Mouse (Mus musculus): ENCODE measurements around the gene Grk2.
A peak's percentile ranks its signal among the peaks of the same experiment; 100 is the strongest.

The Grk2 gene

GRCm38 (mm10) chr19:4306190-4306577 lies at the start of gene Grk2:
Gene Grk2 (minus strand): TSS chr19:4306222.
- peak; percentile 86 for DNase-seq

- DNase-seq: no peak
Measured at GRCm38 (mm10) chr19:4349455-4349854, 43.4 kb upstream of the Grk2 start.

GRCm38 (mm10) chr19:4346479-4346878 lies 40.5 kb upstream of the Grk2 start:
- no peak for DNase-seq

- DNase-seq: peak; percentile 49
Measured at GRCm38 (mm10) chr19:4338162-4338561, 32.1 kb upstream of the Grk2 start.

GRCm38 (mm10) chr19:4333791-4334190 lies 27.8 kb upstream of the Grk2 start:
- DNase-seq: peak; percentile 92

- DNase-seq: no peak
Measured at GRCm38 (mm10) chr19:4333100-4333775, 27.2 kb upstream of the Grk2 start.

GRCm38 (mm10) chr19:4332653-4333052 lies 26.6 kb upstream of the Grk2 start:
- DNase-seq: no peak

- no peak for DNase-seq
Measured at GRCm38 (mm10) chr19:4331273-4331672, 25.3 kb upstream of the Grk2 start.

- no peak for DNase-seq
Measured at GRCm38 (mm10) chr19:4330603-4331002, 24.6 kb upstream of the Grk2 start.

GRCm38 (mm10) chr19:4328737-4329304 lies 22.8 kb upstream of the Grk2 start:
- no peak for DNase-seq

- DNase-seq: no peak
Measured at GRCm38 (mm10) chr19:4326881-4327280, 20.9 kb upstream of the Grk2 start.

- DNase-seq: no peak
Measured at GRCm38 (mm10) chr19:4326106-4326505, 20.1 kb upstream of the Grk2 start.

GRCm38 (mm10) chr19:4322134-4322533 lies 16.1 kb upstream of the Grk2 start:
- no peak for DNase-seq

- DNase-seq: no peak
Measured at GRCm38 (mm10) chr19:4321622-4322021, 15.6 kb upstream of the Grk2 start.

GRCm38 (mm10) chr19:4319272-4319671 lies 13.2 kb upstream of the Grk2 start:
- no peak for DNase-seq

GRCm38 (mm10) chr19:4317181-4317580 lies 11.2 kb upstream of the Grk2 start:
- no peak for DNase-seq

GRCm38 (mm10) chr19:4315223-4315944 lies 9.4 kb upstream of the Grk2 start:
- peak; percentile 87 for DNase-seq

GRCm38 (mm10) chr19:4309776-4310185 lies 3.8 kb upstream of the Grk2 start:
- DNase-seq: peak; percentile 62

GRCm38 (mm10) chr19:4309302-4309701 lies 3.3 kb upstream of the Grk2 start:
- DNase-seq: no peak

GRCm38 (mm10) chr19:4305491-4306189 lies 382 bp downstream of the Grk2 start:
- peak; percentile 61 for DNase-seq

- no peak for DNase-seq
Measured at GRCm38 (mm10) chr19:4304871-4305321, 1.1 kb downstream of the Grk2 start.

- peak; percentile 55 for DNase-seq
Measured at GRCm38 (mm10) chr19:4304251-4304821, 1.7 kb downstream of the Grk2 start.

- DNase-seq: no peak
Measured at GRCm38 (mm10) chr19:4303640-4303995, 2.4 kb downstream of the Grk2 start.

Measured in cerebellum, adult 8-10 months (tissue).